Mouse (Mus musculus) mature B cell (primary cell): ENCODE measurements around the gene Olfr646.

ENCODE experiments used
- in situ Hi-C: fragments of 300-500 bp; cut with MboI; formaldehyde crosslinking; loops from 2 replicates; pipeline ENCODE4 v1.14.3; 2019

Olfr646 gene

GRCm38 (mm10) chr7:104104757-104104972, at the start of gene Olfr646:
Olfr646 (plus strand) TSS chr7:104104873.
- in situ Hi-C loops, result no loop called here

GRCm38 (mm10) chr7:104059215-104059614, 45.5 kb upstream of the Olfr646 start:
- in situ Hi-C loops, result no loop called here

- in situ Hi-C loops, result no loop called here
Measured at GRCm38 (mm10) chr7:104061345-104061744, 43.3 kb upstream of the Olfr646 start, which contains the start of gene 4930516K23Rik. 4930516K23Rik (minus strand) TSS chr7:104061445.

GRCm38 (mm10) chr7:104071769-104072168, 32.9 kb upstream of the Olfr646 start, which contains the start of gene Olfr644:
Olfr644 (minus strand) TSS chr7:104071869.
- in situ Hi-C loops, result no loop called here

GRCm38 (mm10) chr7:104085365-104085764, 19.3 kb upstream of the Olfr646 start, which contains the start of gene Olfr645:
Olfr645 (minus strand) TSS chr7:104085465.
- in situ Hi-C loops, result no loop called here

DNA sequence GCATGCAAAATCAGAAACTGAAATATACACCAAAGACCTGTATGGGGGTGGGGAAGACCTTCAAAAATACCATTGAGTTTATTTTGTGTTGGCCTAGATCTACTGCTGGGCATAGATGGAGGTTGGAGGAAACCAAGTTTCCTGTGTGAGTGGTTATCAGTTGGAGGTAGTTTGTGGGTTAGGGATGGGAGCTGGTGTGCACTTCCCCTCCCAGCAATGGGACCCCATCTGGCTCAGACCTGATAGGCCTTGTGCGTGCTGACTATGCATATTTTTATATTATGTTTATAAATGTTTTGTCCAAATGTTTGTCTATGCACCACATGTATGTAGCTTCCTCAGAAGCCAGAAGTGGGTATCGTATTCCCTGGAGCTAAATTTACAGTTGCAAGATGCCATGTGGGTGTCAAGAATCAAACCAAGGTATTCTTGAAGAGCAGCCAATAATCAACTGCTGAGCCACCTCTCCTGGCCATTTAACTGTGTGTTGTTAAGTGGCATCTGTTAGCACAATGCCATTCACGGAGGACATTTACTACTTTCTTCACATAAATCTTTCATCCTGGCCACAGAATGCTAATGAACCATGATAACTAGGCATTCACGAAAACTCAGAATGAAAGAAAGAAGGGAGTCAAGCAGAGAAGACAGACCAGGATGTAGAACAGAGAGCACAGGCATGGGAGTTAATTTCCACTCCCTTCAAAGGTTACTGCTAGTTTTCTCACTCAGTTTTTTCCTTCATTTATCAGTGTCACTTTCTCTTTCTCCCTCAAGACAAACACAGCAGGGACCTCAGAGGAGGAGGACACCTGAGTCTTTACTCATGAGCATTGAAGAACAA, 538 bp upstream of the Olfr646 start:
- in situ Hi-C loops, result no loop called here

DNA sequence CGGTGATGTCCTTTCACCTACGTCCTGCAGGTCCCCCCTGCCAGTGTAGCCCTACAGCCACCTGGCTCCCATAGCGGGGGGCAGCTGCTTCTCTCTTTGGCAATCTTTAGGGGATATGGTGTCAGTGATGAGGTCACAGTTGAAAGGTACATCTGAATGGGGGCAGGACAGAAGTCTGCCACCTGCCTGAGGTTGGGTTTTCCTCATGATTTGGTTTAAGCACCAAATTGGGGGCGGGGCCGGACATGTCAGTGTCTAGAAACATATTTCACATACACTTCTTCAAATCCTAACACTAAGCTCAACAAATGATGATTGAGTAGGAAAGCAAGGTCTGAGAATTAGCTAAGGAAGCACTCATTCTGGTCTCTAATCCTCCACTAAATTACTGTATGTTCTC, 25.1 kb downstream of the Olfr646 start, which contains the start of gene Ubqln5:
Ubqln5 (minus strand) TSS at position 101 of the 400 bp plus-strand sequence.
- in situ Hi-C loops, result no loop called here

DNA sequence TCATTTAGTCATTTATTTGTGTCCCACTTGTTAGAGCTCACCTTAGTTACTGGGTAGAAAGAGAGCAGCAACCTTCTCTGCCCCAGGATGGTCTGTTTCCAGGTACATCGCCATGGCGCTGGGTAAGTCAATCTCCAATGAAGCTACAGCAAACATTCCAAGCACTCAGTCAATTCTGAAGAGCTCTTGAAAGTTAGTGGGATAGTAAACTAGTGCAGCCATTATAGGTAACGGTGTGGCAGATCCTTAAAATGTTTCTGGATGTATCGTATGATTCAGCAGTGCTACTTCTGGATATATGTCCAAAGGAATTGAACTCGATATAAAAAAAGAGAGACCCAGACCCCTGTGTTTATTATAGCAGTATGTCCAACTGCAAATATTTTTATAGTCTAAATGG, 32.6 kb downstream of the Olfr646 start, which contains the start of gene Olfr643:
Olfr643 (minus strand) TSS at position 101 of the 400 bp plus-strand sequence.
- in situ Hi-C loops, result no loop called here

- in situ Hi-C loops, result no loop called here
Measured at GRCm38 (mm10) chr7:104143179-104143578, 38.5 kb downstream of the Olfr646 start, which contains the start of gene Ubqln3. Ubqln3 (minus strand) TSS chr7:104143279.

DNA sequence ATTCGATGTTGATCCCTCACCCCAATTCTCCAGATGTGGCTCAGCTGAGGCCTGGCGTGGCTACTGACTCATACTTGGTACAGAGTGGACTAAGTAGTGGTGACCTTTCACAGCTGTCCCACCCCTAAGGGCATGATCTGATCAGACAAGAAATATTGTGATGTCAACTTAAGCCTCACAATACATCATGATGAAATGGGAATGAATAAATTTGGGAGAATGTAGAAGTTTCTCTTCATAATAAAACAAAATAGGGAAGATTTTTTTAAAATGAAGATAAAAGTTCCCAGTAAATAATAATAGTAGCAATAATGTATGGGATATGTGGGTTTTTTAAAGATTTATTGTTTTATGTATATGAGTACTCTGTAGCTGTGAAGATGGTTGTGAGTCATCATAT, 45.8 kb downstream of the Olfr646 start, which contains the start of gene Ubqlnl:
Ubqlnl (minus strand) TSS at position 101 of the 400 bp plus-strand sequence.
- in situ Hi-C loops, result no loop called here
